Mouse (Mus musculus) heart, embryonic 10.5 days (tissue): ENCODE measurements around the gene Gipr. TPM values are rescaled to one million over a fixed set of nuclear protein-coding genes. Genes with fewer than 3 reads are reported as not detected.

ENCODE experiments used
- DNase-seq: peaks from one replicate; pipeline ENCODE4 v3.0.0-alpha.2; 2017; ENCODE audit warnings: low spot score
- H3K27ac ChIP-seq: fragments of 300-500 bp; sonication (generic); 2 replicates; pipeline ENCODE4 v1.5.1; 2016; ENCODE audit warnings: mild to moderate bottlenecking
- H3K27me3 ChIP-seq: fragments of 300-500 bp; sonication (generic); 2 replicates; pipeline ENCODE4 v1.6.1; 2016; ENCODE audit warnings: mild to moderate bottlenecking; ENCODE audit not compliant: poor library complexity, insufficient read depth, severe bottlenecking
- H3K36me3 ChIP-seq: fragments of 300-500 bp; sonication (generic); 2 replicates; pipeline ENCODE4 v1.6.1; 2016; ENCODE audit warnings: mild to moderate bottlenecking, moderate library complexity
- H3K4me1 ChIP-seq: fragments of 300-500 bp; sonication (generic); 2 replicates; pipeline ENCODE4 v1.6.1; 2016; ENCODE audit warnings: mild to moderate bottlenecking
- H3K4me3 ChIP-seq: fragments of 300-500 bp; sonication (generic); 2 replicates; pipeline ENCODE4 v1.5.1; 2016; ENCODE audit warnings: mild to moderate bottlenecking, moderate library complexity
- H3K9me3 ChIP-seq: fragments of 300-500 bp; sonication (generic); 2 replicates; pipeline ENCODE4 v1.6.1; 2016; ENCODE audit warnings: mild to moderate bottlenecking, moderate library complexity
- WGBS: fragments of 180-500 bp; shearing (Covaris S2); methylation state at CpG from one replicate; pipeline ENCODE4 v1.1.7; 2016; 5-methylcytosine and 5-hydroxymethylcytosine counted together
- polyA plus RNA-seq: library from polyadenylated mRNA; unstranded; fragments of >200 nt; fragmentation: Nextera tagmentation; extraction: Ambion mirVana; gene quantifications from 2 replicates; pipeline ENCODE4 v1.2.1, GENCODE M21; 2016

Gipr gene
- polyA plus RNA-seq, 1 experiment from 2014 or later, result 9.7 TPM

DNA sequence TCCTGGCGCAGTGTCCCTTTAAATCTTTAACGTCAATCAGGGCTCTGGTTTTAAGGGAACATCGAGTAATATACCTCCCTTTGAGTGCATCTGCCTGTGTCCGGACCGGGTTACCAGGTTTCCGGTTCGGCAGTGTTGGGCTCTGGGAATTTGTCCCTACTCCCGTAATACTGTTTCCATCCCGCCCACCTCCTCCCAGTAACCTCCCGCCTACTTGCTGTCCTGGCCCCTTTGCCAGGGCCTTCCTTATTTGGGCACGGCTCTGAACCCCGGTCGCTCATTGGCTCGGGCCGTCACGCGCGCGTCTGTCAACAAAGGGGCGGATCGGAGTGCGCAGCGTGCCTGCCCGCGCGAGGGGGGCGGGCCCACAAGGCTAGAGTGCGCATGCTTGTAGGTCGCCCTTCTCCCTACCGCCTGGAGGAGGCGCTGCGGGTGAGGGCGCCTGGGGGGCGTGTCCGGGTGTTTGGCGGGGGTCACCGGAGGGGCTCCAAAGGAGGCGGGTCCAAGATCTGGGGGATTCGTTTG is 34.5 kb downstream of the Gipr start:
- DNase-seq, result peak; percentile 99
- H3K27ac ChIP-seq, result peak overlapping the region; percentile 88
- H3K36me3 ChIP-seq, result peaks cover 48% of the 10 kb centered on the region
- H3K4me3 ChIP-seq, result peak overlapping the region; percentile 61
- WGBS, result under 1% methylated on average over 39 of the region's 39 CpGs
- H3K27me3 ChIP-seq, result no peaks in the 10 kb centered on the region
- peaks cover 20% of the 10 kb centered on the region for H3K4me1 ChIP-seq
- H3K9me3 ChIP-seq, result no peaks in the 10 kb centered on the region

DNA sequence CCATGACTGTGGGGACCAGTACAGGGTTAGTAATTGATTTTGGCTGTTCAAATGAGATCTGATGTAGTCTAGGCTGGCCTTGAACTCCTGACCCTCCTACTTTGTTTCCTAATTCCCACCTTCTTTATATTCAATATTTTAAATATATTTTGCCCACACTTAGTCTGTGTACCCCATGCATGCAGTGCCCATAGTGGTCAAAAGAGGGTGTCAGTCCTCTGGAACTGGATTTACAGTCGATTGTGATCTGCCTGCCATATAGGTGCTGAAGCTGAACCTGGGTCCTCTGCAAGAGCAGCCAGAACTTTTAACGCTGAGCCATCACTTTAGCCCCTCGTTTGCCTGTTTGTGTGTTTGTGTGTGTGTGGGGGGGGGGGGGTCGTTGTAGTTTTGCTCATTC is 35.3 kb downstream of the Gipr start:
- Histone ChIP-seq H3K27me3 (no peaks in the 10 kb centered on the region), H3K4me1 (peaks cover 20% of the 10 kb centered on the region), H3K27ac (peak overlapping the region; percentile 88), H3K9me3 (no peaks in the 10 kb centered on the region), H3K36me3 (peaks cover 46% of the 10 kb centered on the region), H3K4me3 (peak overlapping the region; percentile 61)
- no peak for DNase-seq
- WGBS, result 31% methylated on average over 4 of the region's 4 CpGs

DNA sequence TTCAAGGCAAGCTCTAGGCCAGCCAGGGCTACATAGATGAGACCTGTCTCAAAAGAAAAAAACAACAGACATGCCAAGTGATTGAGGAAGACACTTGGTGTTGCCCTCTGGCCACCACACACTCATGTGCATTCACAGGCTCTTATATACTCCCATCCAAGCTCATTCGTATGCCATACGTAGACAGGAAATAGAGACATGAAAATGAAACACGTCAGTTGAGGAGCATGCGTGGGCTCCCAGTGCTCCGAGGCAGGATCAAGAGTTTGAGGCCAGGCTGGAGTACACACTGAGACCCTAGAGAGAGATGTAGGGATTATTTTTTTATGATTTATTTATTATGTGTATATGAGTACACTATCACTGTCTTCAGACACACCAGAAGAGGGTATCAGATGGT is 36.5 kb downstream of the Gipr start:
- WGBS, result 92% methylated on average over 5 of the region's 5 CpGs
- Histone ChIP-seq H3K9me3 (no peaks in the 10 kb centered on the region), H3K4me3 (no peak overlapping the region), H3K27ac (no peak overlapping the region), H3K27me3 (no peaks in the 10 kb centered on the region), H3K4me1 (peaks cover 20% of the 10 kb centered on the region), H3K36me3 (peaks cover 34% of the 10 kb centered on the region)
- no peak for DNase-seq

DNA sequence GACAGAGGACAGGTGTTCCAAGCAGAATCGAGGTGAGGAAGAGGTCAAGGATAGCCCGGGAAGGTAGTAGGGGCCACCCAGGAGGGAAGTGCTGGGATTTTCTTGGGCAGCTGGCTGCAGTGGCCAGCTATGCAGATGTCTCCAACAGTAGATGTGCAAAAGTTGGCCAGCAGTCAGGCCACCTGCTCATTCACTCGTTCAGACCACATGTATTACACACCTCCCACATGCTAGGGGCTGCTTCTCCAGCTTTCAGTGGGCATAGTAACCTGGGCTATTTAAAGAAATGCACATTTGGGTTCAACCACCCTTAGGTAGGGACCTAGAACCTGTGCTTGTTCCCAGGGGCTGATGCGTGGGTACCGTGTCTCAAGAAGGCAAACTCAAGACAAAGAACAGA is 38.2 kb downstream of the Gipr start:
- 88% methylated on average over 5 of the region's 5 CpGs for WGBS
- DNase-seq, result no peak
- no peak overlapping the region for H3K4me3 ChIP-seq
- no peak overlapping the region for H3K27ac ChIP-seq
- H3K9me3 ChIP-seq, result no peaks in the 10 kb centered on the region
- H3K36me3 ChIP-seq, result peaks cover 31% of the 10 kb centered on the region
- H3K27me3 ChIP-seq, result no peaks in the 10 kb centered on the region
- peaks cover 20% of the 10 kb centered on the region for H3K4me1 ChIP-seq

DNA sequence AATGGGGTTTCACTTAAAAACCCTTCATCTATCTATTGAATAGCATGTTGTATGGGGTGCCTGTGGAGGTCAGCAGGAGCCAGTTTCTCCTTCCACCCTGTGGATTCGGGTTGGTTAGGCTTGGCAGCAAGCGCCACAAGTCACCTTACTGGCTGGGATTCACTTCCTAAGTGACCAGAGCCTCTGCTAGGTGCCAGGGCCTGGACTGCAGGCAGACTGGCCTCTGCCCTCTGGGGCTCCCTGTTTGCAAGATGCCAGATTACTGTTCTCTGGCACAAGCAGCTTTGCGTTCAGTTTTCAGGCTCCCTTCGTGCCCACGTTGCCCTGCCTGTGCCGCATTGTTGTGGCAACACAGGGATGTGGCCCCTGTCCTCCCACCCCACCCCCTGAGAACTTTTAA is 41.2 kb downstream of the Gipr start:
- Histone ChIP-seq H3K27me3 (no peaks in the 10 kb centered on the region), H3K4me3 (no peak overlapping the region), H3K4me1 (peaks cover 16% of the 10 kb centered on the region), H3K36me3 (peaks cover 28% of the 10 kb centered on the region), H3K9me3 (no peaks in the 10 kb centered on the region), H3K27ac (no peak overlapping the region)
- no peak for DNase-seq
- WGBS, result 90% methylated on average over 6 of the region's 6 CpGs

DNA sequence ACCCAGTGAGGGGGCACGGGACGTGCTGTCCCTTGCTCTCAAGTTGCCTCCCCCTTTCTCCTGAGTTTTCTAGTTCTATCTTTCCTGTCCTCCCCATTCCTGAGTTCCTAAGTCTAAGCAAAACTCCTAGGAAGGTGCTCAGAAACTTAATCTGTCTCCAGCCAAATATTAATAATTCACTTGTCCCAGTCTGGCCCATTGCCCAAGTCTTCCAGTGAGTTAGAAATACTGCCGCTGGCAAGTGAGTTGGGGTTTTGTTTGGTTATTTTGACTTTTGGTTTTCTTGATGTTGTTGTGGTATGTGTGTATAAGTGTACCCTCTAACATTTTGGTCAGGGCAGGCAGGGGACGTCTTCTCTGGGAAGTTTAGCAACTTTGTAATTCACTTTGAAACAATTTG is 44.2 kb downstream of the Gipr start:
- Histone ChIP-seq H3K4me1 (peaks cover 23% of the 10 kb centered on the region), H3K27ac (no peak overlapping the region), H3K4me3 (no peak overlapping the region), H3K36me3 (peaks cover 6% of the 10 kb centered on the region; the same call in 1 of the 2 replicates), H3K9me3 (no peaks in the 10 kb centered on the region; the same call in 1 of the 2 replicates), H3K27me3 (0 out of 2 replicates have a peak, but pooled peaks cover 4% of the 10 kb centered on the region)
- whole genome bisulfite sequencing, result 93% methylated on average over 4 of the region's 4 CpGs
- DNase-seq, result no peak

DNA sequence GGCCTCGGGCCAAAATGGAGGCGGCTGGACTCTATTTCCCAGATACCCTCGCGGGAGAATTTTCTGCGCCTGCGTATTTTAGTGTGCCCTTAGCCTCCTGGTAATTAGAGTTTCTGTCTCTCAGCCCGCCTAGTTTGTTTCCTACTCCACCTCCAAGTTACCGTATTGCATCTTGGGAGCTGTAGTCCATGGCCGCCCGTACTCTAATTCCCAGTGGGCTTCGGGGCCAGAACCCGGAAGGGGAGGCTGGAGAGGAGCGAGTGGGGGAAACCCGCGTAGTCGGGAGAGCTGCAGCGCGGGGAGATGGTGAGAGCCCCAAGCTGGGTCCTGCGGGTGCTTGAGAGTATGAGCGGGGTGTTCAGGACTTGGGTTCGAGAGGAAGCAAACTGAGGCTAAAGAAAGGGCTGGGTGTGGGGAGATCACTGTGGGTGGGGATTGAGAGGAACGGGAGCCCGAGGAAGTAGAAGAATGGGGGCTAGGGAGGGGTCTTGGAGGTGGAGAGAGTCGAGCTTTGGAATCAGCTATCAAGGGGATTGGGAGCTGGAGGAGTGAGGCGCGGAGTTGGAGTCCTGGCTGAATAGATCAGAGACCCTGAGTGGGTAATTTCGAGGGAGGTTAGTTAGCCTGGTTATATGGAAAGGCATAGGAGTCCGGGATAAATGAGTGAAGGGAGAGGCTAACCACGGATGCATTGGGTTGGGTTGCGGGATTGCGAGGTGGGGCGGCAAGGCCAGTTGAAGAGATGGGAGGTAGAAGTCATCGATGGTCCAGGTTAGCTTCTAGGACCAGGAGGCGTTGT is 46.1 kb downstream of the Gipr start, which contains the start of gene Fbxo46:
TSS of gene Fbxo46 (plus strand) at position 229 of the 799 bp plus-strand sequence.
- WGBS, result 2% methylated on average over 34 of the region's 34 CpGs
- DNase-seq, result peak; percentile 98
- Histone ChIP-seq H3K27me3 (0 out of 2 replicates have a peak, but pooled peaks cover 4% of the 10 kb centered on the region), H3K27ac (peak within 1 kb of the TSS; percentile 89), H3K9me3 (no peaks in the 10 kb centered on the region; the same call in 1 of the 2 replicates), H3K4me3 (peak within 1 kb of the TSS; percentile 85), H3K4me1 (peaks cover 23% of the 10 kb centered on the region), H3K36me3 (no peaks in the 10 kb centered on the region; the same call in 1 of the 2 replicates)

DNA sequence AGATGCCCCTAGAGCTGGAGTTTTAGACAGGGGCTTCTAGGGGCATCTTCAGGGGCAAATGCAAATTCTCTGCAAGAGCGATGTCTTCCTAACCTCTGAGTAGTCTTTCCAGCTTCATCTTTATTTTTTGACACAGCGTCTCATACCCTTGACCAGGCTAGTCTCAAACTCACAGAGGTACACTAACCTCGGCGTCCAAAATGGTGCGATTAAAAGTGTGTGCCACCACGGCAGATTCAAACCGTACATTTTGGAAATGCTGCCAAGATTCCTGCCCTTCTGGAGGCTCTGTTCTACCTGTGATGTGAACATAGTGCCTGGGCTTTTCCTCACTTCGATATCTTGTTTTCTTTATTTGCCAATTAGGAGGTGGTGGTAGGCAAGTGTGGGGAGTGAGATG is 46.8 kb downstream of the Gipr start:
- H3K9me3 ChIP-seq, result no peaks in the 10 kb centered on the region; the same call in 1 of the 2 replicates
- H3K27ac ChIP-seq, result 0 out of 2 replicates have a peak overlapping the region, but pooled peaks have one; percentile 49
- 0 out of 2 replicates have a peak, but pooled peaks cover 4% of the 10 kb centered on the region for H3K27me3 ChIP-seq
- H3K4me3 ChIP-seq, result peak overlapping the region; percentile 85; the same call in 1 of the 2 replicates
- WGBS, result 86% methylated on average over 8 of the region's 8 CpGs
- no peak for DNase-seq
- H3K36me3 ChIP-seq, result no peaks in the 10 kb centered on the region; the same call in 1 of the 2 replicates
- peaks cover 23% of the 10 kb centered on the region for H3K4me1 ChIP-seq

DNA sequence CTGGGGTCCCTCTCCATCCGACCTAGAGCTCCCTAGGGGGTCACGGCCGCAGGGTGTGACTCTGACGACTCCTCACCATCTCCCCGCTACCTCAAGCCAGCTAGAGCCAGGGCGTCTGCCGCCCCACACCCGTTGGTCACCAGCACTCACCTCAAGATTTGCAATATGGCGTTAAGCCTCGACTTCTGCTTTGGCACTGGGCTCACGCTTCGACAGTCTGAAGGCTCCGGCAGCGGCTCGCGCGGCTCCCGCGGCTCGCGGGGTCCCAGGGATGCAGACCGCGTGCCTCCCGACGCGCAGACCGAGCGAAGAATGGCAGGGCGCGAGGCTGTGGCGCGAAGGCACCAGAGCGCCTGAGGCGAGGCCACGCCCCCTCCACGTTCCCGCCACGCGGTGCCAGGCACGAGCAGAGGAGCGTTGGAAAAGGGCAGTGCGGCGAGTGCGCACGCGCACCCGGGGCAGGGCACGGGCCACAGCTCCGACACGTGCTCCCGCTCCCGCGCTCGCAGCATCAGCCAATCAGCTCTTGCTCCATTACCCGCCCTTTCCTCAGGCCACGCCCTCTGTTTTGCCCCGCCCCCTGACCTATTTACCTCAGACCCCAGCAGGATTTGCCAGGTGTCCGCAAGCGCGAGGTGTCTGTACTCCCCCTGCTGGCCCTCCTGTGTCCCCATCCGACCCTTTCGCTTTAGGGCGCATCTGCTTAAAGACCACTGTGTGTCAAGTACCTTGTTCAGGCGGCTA is 47.7 kb downstream of the Gipr start, which contains the start of gene Gm4969:
TSS of gene Gm4969 (minus strand) at position 341 of the 744 bp plus-strand sequence.
- no peaks in the 10 kb centered on the region; the same call in 1 of the 2 replicates for H3K9me3 ChIP-seq
- H3K27me3 ChIP-seq, result 0 out of 2 replicates have a peak, but pooled peaks cover 4% of the 10 kb centered on the region
- WGBS, result 19% methylated on average over 64 of the region's 64 CpGs
- H3K27ac ChIP-seq, result peak within 1 kb of the TSS; percentile 78
- DNase-seq, result peak; percentile 88
- no peaks in the 10 kb centered on the region; the same call in 1 of the 2 replicates for H3K36me3 ChIP-seq
- peak within 1 kb of the TSS; percentile 49 for H3K4me3 ChIP-seq
- peaks cover 23% of the 10 kb centered on the region for H3K4me1 ChIP-seq

DNA sequence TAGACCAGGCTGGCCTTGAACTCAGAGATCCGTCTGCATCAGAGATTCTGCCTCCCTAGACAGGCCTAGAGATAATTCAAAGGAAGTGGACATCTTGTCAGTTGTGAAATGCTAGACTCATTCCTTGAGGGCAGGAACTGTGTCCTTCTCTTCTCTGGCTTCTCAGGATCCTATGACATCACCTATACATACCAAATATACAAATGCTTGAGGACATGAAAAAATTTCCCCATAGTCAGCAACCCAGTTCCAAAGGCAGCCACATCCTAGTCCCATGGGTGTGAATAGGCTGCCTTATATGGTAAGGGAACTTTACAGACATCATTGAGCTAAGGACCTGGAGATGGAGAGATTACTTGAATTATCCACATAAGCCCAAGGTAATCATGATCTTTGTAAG is 56.4 kb downstream of the Gipr start:
- DNase-seq, result no peak
- H3K4me1 ChIP-seq, result peaks cover 10% of the 10 kb centered on the region; the same call in 1 of the 2 replicates
- H3K9me3 ChIP-seq, result no peaks in the 10 kb centered on the region
- H3K36me3 ChIP-seq, result no peaks in the 10 kb centered on the region
- H3K4me3 ChIP-seq, result no peak overlapping the region
- no peaks in the 10 kb centered on the region for H3K27me3 ChIP-seq
- 72% methylated on average over 1 of the region's 1 CpGs for WGBS
- no peak overlapping the region for H3K27ac ChIP-seq

DNA sequence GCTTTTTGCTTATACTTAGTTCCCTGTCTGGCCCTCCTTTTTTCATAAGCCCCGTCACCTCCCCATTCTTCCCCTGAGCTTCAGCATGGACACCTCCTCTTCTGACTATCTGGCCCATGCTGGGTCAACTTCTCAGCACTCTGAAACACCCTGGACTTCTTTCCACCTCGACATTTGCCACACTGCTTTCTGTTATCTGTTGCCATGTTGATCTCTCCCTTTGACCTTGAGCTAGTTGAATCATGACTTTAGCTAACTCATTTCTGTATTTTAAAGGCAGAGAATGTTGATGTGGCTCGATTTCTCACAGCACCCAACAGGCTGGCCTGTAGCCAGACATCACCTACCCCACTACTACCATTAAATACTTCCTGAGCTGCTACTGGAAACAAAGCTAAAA is 58.5 kb downstream of the Gipr start:
- Histone ChIP-seq H3K36me3 (0 out of 2 replicates have a peak, but pooled peaks cover 4% of the 10 kb centered on the region), H3K4me3 (no peak overlapping the region), H3K9me3 (no peaks in the 10 kb centered on the region; the same call in 1 of the 2 replicates), H3K27me3 (no peaks in the 10 kb centered on the region), H3K27ac (no peak overlapping the region), H3K4me1 (peaks cover 10% of the 10 kb centered on the region; the same call in 1 of the 2 replicates)
- no peak for DNase-seq
- WGBS, result 54% methylated on average over 3 of the region's 3 CpGs
